Mouse (Mus musculus): Measurements from ENCODE around the gene Hist1h3e. TPM values are rescaled to one million over a fixed set of nuclear protein-coding genes. Genes with fewer than 3 reads are reported as not detected.
"Not testable (repeated sequence)": the region's sequence is repeated elsewhere in the genome, so short reads cannot be mapped to it uniquely, and the experiment has no call there.

Gene Hist1h3e
- total RNA-seq (2015) (98.5 and 110 TPM in 2 replicates), total RNA-seq (2017) (286 and 398 TPM in 2 replicates)

DNA sequence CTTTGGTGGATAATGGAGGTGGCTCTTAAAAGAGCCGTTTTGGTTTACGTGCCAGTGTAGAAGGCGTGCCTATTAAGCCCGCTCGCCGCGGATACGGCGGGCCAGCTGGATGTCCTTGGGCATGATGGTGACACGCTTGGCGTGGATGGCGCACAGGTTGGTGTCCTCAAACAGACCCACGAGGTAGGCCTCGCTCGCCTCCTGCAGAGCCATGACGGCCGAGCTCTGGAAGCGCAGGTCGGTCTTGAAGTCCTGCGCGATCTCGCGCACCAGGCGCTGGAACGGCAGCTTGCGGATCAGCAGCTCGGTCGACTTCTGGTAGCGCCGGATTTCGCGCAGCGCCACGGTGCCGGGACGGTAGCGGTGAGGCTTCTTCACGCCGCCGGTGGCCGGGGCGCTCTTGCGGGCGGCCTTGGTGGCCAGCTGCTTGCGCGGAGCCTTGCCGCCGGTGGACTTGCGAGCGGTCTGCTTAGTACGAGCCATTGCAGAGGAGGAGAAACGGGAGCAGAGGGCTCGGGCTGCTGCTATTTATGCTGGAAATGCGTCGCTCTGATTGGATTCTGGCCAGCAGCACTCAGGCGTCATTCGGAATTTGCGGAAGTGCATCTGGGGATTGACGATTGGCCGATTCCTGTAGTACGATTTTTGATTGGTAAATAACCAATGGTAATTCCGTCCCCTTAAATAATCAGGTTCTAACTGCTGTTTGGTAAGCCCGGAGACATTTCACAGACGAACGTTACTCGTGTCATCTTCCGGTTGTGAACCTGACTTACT, at the start of gene Hist1h3e:
TSS of gene Hist1h3e (minus strand) at position 487 of the 777 bp plus-strand sequence.
- ATAC-seq (replicated peaks; ENCODE audit: poor library complexity), result peak; percentile 85

DNA sequence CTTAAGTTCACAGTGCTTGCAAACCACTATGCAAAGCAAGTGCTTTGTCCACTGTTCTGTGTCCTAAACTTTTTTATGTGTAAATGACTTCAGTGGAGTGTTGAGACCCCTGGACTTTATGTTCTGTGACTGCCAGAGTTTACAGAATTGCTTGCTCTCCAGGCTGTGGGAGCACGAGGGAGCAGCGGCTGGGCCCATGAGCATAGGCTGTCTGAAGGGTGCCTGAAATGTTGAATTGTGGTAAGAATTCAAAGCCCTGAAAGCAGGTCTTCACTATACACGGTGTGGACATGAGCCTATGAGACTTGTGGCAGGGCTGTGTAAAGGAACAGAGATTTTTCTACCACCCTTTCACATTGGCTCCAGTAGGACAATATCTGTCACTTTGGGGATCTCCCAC, 49.5 kb upstream of the Hist1h3e start:
- ATAC-seq (replicated peaks; ENCODE audit: poor library complexity), result no peak

DNA sequence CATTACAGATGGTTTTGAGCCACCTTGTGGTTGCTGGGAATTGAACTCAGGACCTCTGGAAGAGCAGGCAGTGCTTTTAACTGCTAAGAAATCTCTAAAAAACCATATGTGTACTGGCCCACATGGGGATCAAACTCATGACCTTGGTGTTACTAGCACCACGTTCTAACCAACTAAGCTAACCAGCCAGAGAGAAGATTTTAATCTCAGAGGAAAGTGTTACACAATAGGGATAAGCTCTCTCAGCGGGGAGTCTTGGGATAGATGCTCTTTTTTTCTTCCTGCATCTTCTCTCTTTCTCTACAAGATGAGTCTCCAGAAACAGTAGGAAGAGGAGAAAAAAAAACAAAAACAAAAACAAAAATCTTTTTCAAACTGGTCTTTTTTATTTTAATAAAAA, 48.2 kb upstream of the Hist1h3e start:
- no peak for ATAC-seq (replicated peaks; ENCODE audit: poor library complexity)

DNA sequence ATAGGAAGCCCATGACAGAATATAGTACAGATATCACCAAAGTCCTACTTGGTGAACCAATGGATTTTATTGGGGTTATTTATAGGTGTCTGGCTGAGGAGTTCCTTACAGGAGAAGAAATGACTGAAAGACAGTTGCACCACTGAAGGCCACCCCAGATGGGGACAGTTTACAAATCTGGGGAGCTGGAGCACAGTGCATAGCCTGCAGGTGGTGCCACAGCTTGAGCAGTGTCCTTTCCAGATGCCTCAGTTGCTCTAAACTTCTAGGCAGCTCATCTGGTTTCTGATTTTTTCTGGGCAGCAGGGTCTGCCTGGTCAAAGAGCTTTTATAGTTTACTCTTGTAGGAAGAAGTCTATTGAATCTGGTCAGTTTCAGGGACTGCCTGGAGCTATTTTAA, 47.7 kb upstream of the Hist1h3e start:
- ATAC-seq (replicated peaks; ENCODE audit: poor library complexity), result no peak

DNA sequence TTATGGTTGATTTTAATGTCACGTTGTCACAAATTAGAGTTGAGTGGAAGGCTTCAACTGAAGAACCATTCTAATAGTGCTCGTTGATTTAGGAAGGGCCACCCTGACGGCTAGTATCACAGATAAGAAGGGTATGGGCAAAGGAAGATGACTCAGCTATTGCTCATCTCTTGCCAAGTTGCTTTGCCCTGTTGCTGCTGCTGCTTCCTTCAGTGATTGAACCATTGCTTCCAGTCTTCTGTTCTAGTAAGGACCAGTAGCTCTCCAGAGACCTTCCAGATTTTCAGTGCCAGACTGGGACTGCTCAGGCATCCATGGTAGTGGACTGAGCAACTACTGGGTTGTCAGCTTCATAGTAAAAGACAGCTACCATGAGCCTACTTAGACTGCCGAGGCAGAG, 47.0 kb upstream of the Hist1h3e start:
- peak; percentile 92 for ATAC-seq (replicated peaks; ENCODE audit: poor library complexity)

DNA sequence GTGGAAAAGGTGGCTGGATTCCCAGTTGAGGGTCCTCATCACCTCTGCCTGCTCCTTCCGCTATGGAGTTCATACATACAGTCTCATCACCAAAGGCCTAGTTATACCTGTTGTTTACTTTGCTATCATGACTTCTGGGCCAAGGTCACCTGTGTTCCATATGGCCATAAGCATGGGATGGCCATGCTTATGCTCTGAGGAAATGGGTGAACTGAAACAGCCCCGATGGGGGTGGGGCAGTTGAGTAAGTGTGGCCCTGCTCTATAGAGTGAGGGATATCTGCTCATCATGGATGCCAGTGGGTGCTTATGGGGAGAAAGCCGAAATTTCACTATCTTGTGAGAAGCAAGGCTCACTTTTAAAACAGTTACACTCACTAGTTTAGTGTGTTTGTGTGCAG, 42.9 kb upstream of the Hist1h3e start:
- ATAC-seq (replicated peaks; ENCODE audit: poor library complexity), result no peak

DNA sequence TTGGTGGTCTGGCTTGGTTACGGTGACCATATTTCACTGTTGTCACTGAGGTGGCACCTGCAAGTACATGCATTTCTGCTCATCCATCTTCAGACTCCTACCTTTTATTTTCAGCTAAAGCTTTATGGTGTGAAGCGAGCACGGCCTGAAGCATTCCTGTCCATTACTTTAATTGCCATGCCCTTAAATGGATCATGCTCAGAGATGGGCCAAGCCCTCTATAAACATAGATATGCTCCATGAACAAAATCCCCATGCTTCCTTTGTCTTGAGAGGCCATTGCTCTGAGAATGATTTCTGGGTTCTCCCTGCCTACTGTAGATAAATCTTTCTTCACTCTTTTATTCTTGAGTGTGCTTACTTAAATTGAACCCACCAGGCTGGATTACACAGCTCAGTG, 42.3 kb upstream of the Hist1h3e start:
- no peak for ATAC-seq (replicated peaks; ENCODE audit: poor library complexity)

DNA sequence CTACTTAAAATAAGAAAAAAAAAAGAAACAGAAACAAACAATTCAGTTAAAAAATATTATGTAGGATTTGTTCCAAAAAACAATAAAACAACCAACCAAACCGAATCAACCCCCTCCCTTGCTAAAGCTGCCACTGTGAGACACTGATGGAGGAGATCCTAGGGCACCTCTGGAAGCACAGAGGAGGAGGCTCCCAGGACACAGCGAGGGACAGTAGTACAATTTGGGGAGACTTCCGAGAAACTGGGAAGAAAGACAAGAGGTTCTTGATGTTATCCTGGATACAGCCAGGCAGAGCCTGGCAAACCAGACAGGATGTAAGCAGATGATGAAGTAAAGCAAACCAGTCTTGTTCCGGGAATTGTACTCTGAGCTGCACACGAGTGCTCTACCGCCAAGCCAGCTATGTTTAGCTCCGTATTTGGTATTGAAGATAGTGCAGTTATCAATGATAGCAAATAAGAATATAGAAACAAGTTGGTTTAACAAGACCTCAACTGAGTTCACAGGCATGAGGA, 41.1 kb upstream of the Hist1h3e start:
- ATAC-seq (replicated peaks; ENCODE audit: poor library complexity), result no peak

DNA sequence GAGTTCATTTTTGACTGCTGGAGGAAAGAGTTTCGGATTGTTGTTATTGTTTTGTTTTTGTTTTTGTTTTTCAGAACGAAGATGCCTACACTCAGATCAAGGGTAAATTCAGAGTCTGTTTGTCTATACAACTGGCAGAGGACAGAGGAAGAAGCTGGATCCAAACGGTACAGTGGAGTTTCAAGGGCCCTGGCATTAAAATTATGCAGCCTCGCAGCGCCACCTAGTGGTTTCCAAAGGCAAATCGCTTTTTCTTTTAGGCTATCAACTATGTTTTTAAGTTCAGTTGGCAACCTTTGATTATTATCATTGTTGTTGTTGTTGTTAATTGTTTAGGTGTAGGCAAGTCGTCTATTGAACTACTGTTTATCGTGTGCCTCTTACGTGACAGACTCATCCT, 35.8 kb upstream of the Hist1h3e start:
- peak; percentile 73 for ATAC-seq (replicated peaks; ENCODE audit: poor library complexity)

DNA sequence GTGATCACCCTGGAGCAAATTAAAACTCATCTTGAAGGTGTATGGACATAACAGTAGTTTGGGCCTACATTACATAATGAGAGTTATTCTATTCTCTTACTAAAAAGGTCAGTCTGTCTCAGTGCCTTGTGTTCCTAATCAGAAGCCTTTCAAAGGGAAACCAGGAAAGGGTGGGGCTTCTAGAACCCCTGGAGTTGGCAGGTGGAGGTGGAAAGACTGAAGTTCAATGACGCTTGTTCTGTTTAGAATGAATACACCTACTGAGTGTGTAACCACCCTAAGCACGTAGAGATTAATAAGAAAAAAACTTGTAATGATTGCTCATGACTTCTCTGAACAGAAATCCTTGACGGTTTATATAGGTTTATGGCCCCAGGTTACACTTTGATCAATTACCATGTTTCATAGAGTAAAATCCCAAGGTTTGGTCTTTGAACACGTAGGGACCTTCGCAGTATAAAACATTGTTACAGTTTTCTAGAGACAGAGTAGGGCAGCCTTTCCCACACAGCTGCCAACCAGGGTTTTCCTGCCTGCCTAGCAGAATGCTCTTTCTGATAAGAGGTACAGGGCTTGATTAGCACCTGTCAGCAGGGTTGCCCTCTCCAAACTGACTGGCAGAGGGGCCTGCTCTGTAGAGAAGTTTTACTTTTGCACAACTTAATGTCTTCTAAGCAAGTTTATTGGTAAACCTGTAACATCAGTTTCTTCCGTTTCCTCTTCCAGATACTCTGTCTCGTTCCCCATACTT, 33.6 kb upstream of the Hist1h3e start:
- ATAC-seq (replicated peaks; ENCODE audit: poor library complexity), result peak; percentile 88

DNA sequence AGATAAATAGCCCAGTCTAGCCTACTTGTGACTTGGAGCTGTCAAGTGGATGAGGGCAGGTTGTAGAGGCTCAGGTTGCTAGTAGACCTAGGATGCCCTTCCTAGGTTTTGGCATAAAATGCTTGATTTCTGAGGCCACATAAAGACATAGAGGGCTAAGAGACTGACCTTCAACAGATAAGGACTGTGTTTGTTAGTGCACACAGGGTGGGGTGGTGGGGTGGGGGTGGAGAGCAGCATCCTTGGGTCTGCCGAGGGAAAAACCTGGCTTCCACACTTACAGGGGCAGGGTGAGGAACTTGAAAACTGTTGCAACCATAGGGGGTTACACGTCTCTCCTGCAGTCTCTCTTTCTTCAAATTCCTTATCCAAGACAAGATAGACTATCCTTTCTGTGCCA, 33.0 kb upstream of the Hist1h3e start:
- ATAC-seq (replicated peaks; ENCODE audit: poor library complexity), result no peak

DNA sequence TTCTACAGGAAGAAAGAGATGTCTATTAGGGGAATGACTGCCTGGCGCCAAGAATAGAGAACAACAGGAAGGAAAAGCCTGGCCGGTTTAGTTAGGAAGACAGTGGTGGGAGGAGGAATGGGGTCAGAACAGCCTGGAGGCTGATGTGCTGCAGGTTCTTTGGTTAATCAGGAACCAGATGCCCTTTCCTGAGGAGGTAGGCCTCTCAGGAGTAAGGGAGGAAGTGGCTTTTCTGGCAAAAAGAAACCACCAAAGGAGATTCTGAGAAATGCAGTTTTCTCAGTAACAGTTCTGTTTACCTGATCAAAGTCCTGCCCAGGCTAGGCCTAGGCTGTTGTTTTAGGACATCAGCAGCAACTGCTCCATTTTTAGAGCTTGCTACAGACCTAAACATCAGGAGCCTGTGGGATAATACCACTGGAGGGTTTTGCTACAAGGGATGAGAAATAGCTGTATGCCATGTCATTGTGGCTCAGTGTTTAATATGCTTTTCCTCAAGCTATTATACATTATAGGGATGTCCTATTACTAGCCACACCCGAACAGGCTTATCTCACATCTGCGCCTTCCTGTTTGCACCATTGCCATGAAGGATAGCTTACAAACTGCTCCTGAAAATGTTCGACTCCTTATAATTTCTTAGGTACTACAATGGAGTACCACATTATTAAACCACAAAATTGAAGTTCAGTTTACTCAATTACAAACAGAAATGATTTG, 31.0 kb upstream of the Hist1h3e start:
- peak; percentile 38 for ATAC-seq (replicated peaks; ENCODE audit: poor library complexity)

DNA sequence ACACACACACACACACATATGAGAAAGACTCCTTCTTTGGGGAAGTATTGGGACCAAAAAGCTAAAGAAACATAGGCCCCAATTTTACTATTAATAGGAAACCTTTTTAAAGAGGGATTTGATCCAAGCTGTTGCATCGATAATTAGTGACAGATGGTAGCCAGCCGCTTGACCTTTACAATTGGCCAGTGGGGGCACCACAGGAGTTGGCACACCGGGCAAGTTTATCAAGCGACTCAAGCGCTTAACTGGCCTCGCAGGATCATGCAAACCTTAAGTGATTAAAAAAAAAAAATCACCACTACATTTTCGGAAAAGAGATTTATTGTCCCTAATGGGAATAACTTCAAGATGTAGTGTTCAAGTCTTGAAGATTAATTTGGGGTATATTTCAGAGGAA, 30.4 kb upstream of the Hist1h3e start:
- no peak for ATAC-seq (replicated peaks; ENCODE audit: poor library complexity)

DNA sequence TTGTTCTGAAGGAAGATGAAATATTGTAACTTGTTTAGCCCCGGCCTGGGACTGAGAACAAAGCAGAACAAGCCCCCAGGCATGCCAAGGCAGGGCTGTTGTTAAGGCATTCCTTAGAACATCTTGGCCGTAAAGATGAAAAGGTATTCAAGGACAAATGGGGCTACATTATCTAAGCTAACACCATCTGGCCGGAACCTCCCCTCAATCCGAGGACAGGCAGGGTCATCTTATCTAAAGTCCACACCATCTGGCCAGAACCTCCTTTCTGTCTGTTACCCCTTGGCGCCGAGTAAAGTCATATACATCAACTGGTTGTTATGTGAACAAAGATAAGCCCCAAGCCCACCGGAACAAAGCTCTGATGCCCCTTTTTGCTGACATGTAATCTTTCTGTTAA, 29.7 kb upstream of the Hist1h3e start:
- ATAC-seq (replicated peaks; ENCODE audit: poor library complexity), result not testable (repeated sequence)

DNA sequence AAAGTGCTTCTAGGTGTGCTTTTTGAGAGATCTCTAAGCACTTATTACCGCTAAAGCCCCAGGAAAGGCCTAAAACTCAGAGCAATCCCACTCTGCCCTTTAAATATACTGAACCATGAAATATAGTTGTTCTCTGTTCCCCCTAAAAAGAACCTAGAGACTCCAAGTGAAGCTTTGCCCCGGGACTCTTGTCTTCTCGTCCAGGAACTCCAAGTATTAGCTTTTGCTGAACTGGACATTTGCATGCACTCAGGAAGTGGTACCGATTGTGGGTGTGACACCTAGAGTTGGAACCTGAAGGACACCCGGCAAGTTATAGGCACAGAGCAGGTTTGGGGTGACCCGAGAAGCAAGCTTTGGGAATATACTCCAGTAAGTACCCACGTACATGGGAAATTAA, 29.0 kb upstream of the Hist1h3e start:
- ATAC-seq (replicated peaks; ENCODE audit: poor library complexity), result no peak

DNA sequence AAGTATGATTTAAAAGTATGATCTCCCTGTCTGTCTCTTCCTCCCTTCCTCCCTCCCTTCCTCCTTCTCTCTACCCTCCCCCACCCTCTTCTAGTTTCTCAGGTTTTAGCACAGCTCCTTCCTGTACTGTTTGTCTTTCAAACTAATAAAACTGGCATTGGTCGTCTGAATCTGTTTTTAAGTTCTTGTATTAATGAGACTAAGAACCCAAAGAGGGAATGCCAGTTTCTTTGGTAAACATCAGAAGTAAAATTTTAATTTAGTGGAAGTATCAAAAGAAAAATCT, 24.7 kb upstream of the Hist1h3e start:
- no peak for ATAC-seq (replicated peaks; ENCODE audit: poor library complexity)

DNA sequence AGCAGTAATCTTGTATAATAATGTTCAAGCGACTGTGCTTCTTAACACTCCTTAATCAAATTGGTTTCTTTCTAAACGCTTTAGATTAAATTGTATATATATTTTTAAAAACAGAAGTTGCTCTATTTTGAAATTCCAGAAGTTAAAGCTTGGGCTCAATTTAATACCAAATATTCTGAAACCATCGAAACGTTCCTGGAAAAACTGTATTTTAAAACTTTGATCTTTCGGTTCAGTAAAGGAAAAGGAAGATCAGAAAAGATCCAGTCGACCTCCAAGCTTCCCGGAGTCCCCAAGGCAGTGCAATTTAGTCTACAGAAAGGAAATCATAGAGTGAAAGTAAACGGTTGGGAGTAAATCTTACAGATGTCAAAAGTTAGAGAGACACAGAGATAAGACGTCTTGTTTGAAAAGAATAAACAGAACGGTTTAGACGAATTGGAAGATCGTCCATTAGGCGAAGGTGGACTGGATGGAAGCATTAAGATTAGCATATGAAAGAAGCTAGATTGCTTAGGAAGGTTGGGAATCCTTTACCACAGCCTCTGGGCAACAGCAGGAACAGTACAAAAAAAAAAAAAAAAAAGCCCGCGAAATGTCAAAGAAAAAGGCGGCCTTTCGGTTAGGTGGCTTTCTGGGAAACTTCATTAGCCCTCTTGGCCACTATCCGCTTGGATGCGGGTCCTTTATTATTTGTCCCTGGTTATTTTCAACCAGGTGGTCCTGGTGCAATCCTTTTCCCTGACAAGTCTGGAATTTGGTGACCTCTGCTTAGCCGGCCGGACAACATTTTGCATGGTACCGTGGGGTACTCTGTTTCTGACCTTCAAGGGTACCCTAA, 24.1 kb upstream of the Hist1h3e start:
- ATAC-seq (replicated peaks; ENCODE audit: poor library complexity), result no peak

DNA sequence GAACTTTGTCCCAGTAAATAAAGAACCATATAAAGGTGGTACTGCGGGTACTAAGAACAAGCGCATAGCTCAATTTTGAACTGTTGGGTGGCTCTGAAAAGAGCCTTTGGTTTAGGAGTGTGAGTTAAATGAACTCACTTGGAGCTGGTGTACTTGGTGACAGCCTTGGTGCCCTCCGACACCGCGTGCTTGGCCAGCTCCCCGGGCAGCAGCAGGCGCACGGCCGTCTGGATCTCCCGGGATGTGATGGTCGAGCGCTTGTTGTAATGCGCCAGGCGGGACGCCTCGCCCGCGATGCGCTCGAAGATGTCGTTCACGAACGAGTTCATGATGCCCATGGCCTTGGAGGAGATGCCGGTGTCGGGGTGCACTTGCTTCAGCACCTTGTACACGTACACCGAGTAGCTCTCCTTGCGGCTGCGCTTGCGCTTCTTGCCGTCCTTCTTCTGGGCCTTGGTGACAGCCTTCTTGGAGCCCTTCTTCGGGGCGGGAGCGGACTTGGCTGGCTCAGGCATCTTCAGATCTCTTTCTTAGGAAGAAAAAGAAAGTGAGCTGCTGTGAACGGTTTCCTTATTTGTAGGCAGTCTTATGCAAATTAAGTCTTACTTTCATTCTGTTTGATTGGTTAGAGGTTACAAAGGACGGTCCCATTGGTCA, 23.4 kb upstream of the Hist1h3e start:
- peak; percentile 63 for ATAC-seq (replicated peaks; ENCODE audit: poor library complexity)

DNA sequence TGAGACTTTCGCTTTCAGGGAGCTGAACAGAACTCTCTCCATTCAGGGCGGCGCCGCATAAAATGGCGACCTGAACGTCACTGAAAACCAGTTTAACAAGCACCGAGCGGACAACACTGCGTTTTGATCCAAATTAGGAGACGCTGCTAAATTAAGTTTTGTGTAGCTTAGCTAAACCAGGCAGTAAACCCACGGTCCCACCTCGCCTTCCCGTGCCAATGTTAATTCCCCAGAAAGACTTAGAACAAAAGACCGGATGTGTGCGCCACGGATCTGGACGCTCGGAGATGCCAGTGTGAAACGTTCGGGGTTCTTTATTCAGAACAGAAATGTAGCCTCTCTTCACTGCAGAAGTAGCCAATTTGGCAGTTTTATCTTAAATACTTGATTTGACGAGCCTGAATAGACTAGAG, 22.9 kb upstream of the Hist1h3e start:
- ATAC-seq (replicated peaks; ENCODE audit: poor library complexity), result peak; percentile 17

DNA sequence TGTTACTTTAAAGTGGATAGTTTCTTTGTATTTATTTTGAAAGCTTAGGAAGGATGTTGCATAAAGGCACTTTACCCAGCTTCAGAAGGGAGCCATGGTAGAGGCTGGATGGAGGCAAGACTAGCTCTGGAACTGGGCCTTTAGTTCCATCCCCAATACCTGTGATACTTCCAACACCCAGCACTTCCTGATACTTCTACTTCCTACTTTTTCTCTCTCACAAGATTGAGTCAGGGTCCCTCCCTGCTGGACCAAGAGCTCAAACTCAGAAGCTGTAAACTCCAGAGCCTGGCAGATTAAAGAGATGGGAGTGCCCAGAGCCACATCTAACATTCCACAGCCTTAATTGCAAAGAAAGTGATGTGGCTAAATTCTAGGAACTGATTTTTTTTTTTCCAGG, 22.2 kb upstream of the Hist1h3e start:
- ATAC-seq (replicated peaks; ENCODE audit: poor library complexity), result no peak
